In the genomic region with DNA sequence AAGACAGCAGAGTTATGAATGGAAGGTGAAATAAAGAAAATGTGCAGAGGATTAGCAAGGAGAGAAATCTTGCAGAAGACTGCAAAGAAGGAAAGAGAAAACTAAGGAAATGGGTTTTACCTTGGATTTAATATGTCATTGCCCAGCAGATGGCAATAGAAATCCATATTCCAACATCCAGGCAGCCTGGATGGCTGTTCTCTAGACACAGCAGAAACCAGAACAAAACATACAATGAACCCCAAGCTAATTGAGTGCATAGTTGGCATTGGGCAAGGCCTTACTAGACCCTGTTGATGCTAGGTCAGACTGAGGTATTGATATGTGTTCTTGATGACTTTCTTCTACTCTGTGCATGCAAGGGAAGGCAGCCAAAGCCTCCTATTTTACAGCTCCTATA, we compare ENCODE assay signal across 8 mouse cellular contexts. TPM values are rescaled to one million over a fixed set of nuclear protein-coding genes. Genes with fewer than 3 reads are reported as not detected.
DNase-seq lines count a peak whose midpoint lies in the region.

No protein-coding gene starts in this region.

- intact Hi-C loops in heart, postnatal 25 days (cut with DNase I) = loop anchor here (10.0 kb wide), 1 partner anchor 315 kb away; no protein-coding TSS in a partner anchor

- DNase-seq in heart, adult 11 months = peak; percentile 59
- no peak for DNase-seq in heart, postnatal 25 days (ENCODE audit: low spot score)
- peak; percentile 8 for DNase-seq in urinary bladder, postnatal 14 days (ENCODE audit: low spot score)
- no peak for DNase-seq in urinary bladder, adult 2 months (ENCODE audit: low spot score)
- peak; percentile 5 to 18 for DNase-seq in kidney, postnatal 4 days
- peak; percentile 75 for DNase-seq in retina, embryonic 14.5 days (ENCODE audit: low spot score)
- no peak for DNase-seq in c-Kit-positive CD71-positive TER-119-positive erythroid progenitor cells, embryonic 14.5 days (ENCODE audit: low spot score)
- DNase-seq in thymus, postnatal 0 days (ENCODE audit: low spot score) = no peak

RNA-seq across cellular contexts. Expression of gene Aldh1a1, which starts 43.0 kb away (rescaled TPM):
- 10 to 100 TPM; 19.2 to 20.9 TPM for total RNA-seq in heart, postnatal 25 days (2021)
- 51.9 and 56.5 TPM in 2 replicates for polyA plus RNA-seq in urinary bladder, adult 2 months (2012; rRNA removed)
- 0.95 and 1.1 TPM in 2 replicates for polyA plus RNA-seq in thymus, postnatal 0 days (2015; fragmentation: Nextera tagmentation; extraction: Ambion mirVana)

RNA-seq across cellular contexts. Expression of gene Anxa1, which starts 58.8 kb away (rescaled TPM):
- total RNA-seq in heart, postnatal 25 days (2021) = 10 to 100 TPM; 21.4 to 25.4 TPM
- 132 and 149 TPM in 2 replicates for polyA plus RNA-seq in urinary bladder, adult 2 months (2012; rRNA removed)
- 76.7 and 106 TPM in 2 replicates for polyA plus RNA-seq in thymus, postnatal 0 days (2015; fragmentation: Nextera tagmentation; extraction: Ambion mirVana)

Comparison
In these comparisons a context has a peak if more than half of its experiments do, and no peak if none do; other contexts are left out.
1. DNase-seq: peak in heart, adult 11 months (single experiment), urinary bladder, postnatal 14 days (single experiment), kidney, postnatal 4 days (2 of 2) and retina, embryonic 14.5 days (single experiment); none in heart, postnatal 25 days (single experiment), urinary bladder, adult 2 months (single experiment), c-Kit-positive CD71-positive TER-119-positive erythroid progenitor cells, embryonic 14.5 days (single experiment) and thymus, postnatal 0 days (single experiment).
2. RNA of gene Aldh1a1, which starts 43.0 kb away (polyA plus RNA-seq): 51.9 to 56.5 TPM in urinary bladder, adult 2 months; 0.95 to 1.1 TPM in thymus, postnatal 0 days; every median in the first group is over 10 times any median in the second.